Mouse (Mus musculus): ENCODE measurements around the gene Gldc. TPM values are rescaled to one million over a fixed set of nuclear protein-coding genes. Genes with fewer than 3 reads are reported as not detected.
"Not testable (repeated sequence)": the region's sequence is repeated elsewhere in the genome, so short reads cannot be mapped to it uniquely, and the experiment has no call there.

Gene Gldc
- total RNA-seq (2014; fragmentation: Nextera tagmentation) (not detected in 2 replicates), total RNA-seq (2017) (0.11 TPM in 1 of 2 replicates, not detected in the other), polyA plus RNA-seq (2012) (not detected in 2 replicates)

- no peaks in the 10 kb centered on the region for H3K4me1 ChIP-seq (ENCODE audit: insufficient read depth, low read depth, low read length)
- H3K27me3 ChIP-seq (ENCODE audit: insufficient read depth, low read length): peaks cover 10% of the 10 kb centered on the region; the same call in 1 of the 2 replicates
- ATAC-seq (ENCODE audit: extremely low read depth, insufficient number of reproducible peaks, low FRiP score, poor library complexity, severe bottlenecking): no peak
- TF ChIP-seq TAL1 (conservative IDR thresholded peaks at IDR 0.05; ENCODE audit: low read depth, low read length): no peak
- TF ChIP-seq GATA1 (IDR thresholded peaks at IDR 0.05; ENCODE audit: borderline replicate concordance, low read length): no peak
- TF ChIP-seq GATA2 (IDR thresholded peaks at IDR 0.05; ENCODE audit: borderline replicate concordance, low read depth, low read length): no peak
- no peak for TF ChIP-seq CTCF (IDR thresholded peaks at IDR 0.05; ENCODE audit: low read depth, low read length)
- TF ChIP-seq POLR2AphosphoS5 (IDR thresholded peaks at IDR 0.05; ENCODE audit: insufficient replicate concordance, low read depth, low read length): no peak
- DNase-seq (ENCODE audit: low spot score): no peak
- no peaks in the 10 kb centered on the region for H3K9me3 ChIP-seq (replicated peaks)
- H3K4me3 ChIP-seq (ENCODE audit: low read depth, low read length): no peak within 1 kb of the TSS
- H3K36me3 ChIP-seq (replicated peaks): no peaks in the 10 kb centered on the region
Measured at GRCm38 (mm10) chr19:30174919-30175571, at the start of gene Gldc. Gene Gldc (minus strand): TSS chr19:30175429.

- H3K9me3 ChIP-seq (replicated peaks); DNase-seq (ENCODE audit: low spot score); ATAC-seq (ENCODE audit: extremely low read depth, insufficient number of reproducible peaks, low FRiP score, poor library complexity, severe bottlenecking); H3K36me3 ChIP-seq (replicated peaks); H3K4me3 ChIP-seq (ENCODE audit: low read depth, low read length); H3K27me3 ChIP-seq (ENCODE audit: insufficient read depth, low read length); H3K4me1 ChIP-seq (ENCODE audit: insufficient read depth, low read depth, low read length): not testable (repeated sequence)
Measured at GRCm38 (mm10) chr19:30222593-30222992, 47.4 kb upstream of the Gldc start.

DNA sequence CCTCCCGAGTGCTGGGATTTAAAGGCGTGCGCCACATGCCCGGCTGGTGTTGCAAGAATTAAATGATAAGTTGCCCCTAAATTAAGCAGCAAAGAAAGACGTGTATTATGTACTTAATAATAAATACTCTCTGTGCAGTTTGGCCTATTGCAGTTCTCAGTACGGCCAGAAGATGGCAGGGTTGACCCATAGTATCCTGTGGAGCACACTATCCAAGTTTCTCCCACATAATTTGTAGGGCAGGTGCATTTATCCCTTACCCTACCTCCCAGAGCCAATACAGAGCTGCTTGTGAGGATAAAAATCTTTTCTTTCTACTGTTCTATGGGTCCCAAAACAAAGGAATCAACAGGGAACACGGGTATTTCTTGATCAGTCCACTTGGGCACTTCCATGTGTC lies 42.1 kb upstream of the Gldc start:
- ATAC-seq (ENCODE audit: extremely low read depth, insufficient number of reproducible peaks, low FRiP score, poor library complexity, severe bottlenecking): no peak
- Histone ChIP-seq H3K36me3 (replicated peaks) (no peaks in the 10 kb centered on the region), H3K27me3 (ENCODE audit: insufficient read depth, low read length) (no peaks in the 10 kb centered on the region), H3K4me1 (ENCODE audit: insufficient read depth, low read depth, low read length) (peaks cover 2% of the 10 kb centered on the region; the same call in 1 of the 2 replicates), H3K4me3 (ENCODE audit: low read depth, low read length) (no peak overlapping the region), H3K9me3 (replicated peaks) (no peaks in the 10 kb centered on the region)
- no peak for DNase-seq (ENCODE audit: low spot score)
- no peak for TF ChIP-seq GATA2 (IDR thresholded peaks at IDR 0.05; ENCODE audit: borderline replicate concordance, low read depth, low read length)
- no peak for TF ChIP-seq POLR2AphosphoS5 (IDR thresholded peaks at IDR 0.05; ENCODE audit: insufficient replicate concordance, low read depth, low read length)
- no peak for TF ChIP-seq TAL1 (conservative IDR thresholded peaks at IDR 0.05; ENCODE audit: low read depth, low read length)
- TF ChIP-seq CTCF (IDR thresholded peaks at IDR 0.05; ENCODE audit: low read depth, low read length): peak; percentile 87

- Histone ChIP-seq H3K27me3 (ENCODE audit: insufficient read depth, low read length) (no peaks in the 10 kb centered on the region), H3K36me3 (replicated peaks) (no peaks in the 10 kb centered on the region), H3K4me1 (ENCODE audit: insufficient read depth, low read depth, low read length) (no peaks in the 10 kb centered on the region), H3K4me3 (ENCODE audit: low read depth, low read length) (no peak overlapping the region), H3K9me3 (replicated peaks) (no peaks in the 10 kb centered on the region)
- TF ChIP-seq TAL1 (conservative IDR thresholded peaks at IDR 0.05; ENCODE audit: low read depth, low read length) (no peak), POLR2AphosphoS5 (IDR thresholded peaks at IDR 0.05; ENCODE audit: insufficient replicate concordance, low read depth, low read length) (no peak)
- DNase-seq (ENCODE audit: low spot score) (no peak), ATAC-seq (ENCODE audit: extremely low read depth, insufficient number of reproducible peaks, low FRiP score, poor library complexity, severe bottlenecking) (no peak)
Measured at GRCm38 (mm10) chr19:30216186-30216585, 41.0 kb upstream of the Gldc start.

DNA sequence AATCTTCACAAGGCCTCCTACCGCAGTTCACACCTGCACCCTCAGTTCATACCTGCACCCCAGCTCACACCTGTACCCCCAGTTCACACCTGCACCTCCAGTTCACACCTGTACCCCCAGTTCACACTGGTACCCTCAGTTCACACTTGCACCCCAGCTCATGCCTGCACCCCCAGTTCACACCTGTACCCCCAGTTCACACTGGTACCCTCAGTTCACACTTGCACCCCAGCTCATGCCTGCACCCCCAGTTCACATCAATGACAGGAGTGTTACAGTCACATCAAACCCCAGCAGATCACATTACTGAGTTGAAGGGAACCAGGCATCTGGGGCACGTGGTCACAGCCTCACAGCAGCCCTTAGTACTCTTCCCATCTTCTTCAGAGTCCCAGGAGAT lies 40.5 kb upstream of the Gldc start:
- H3K4me1 ChIP-seq (ENCODE audit: insufficient read depth, low read depth, low read length); DNase-seq (ENCODE audit: low spot score); H3K9me3 ChIP-seq (replicated peaks); H3K36me3 ChIP-seq (replicated peaks); H3K27me3 ChIP-seq (ENCODE audit: insufficient read depth, low read length); H3K4me3 ChIP-seq (ENCODE audit: low read depth, low read length); ATAC-seq (ENCODE audit: extremely low read depth, insufficient number of reproducible peaks, low FRiP score, poor library complexity, severe bottlenecking): not testable (repeated sequence)

DNA sequence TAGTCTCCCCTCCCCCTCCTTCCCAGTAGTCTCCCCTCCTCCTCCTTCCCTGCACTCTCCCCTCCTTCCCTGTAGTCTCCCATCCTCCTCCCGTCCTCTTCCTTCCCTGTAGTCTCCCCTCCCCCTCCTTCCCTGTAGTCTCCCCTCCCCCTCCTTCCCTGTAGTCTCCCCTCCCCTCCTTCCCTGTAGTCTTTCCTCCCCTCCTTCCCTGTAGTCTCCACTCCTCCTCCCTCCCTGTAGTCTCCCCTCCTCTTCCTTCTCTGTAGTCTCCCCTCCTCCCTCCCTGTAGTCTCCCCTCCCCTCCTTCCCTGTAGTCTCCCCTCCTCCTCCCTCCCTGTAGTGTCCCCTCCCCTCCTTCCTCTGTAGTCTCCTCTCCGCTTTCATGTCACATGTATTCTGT lies 38.8 kb upstream of the Gldc start:
- H3K9me3 ChIP-seq (replicated peaks): no peaks in the 10 kb centered on the region
- TF ChIP-seq GATA2 (IDR thresholded peaks at IDR 0.05; ENCODE audit: borderline replicate concordance, low read depth, low read length) (no peak), GATA1 (IDR thresholded peaks at IDR 0.05; ENCODE audit: borderline replicate concordance, low read length) (no peak), TAL1 (conservative IDR thresholded peaks at IDR 0.05; ENCODE audit: low read depth, low read length) (no peak), CTCF (IDR thresholded peaks at IDR 0.05; ENCODE audit: low read depth, low read length) (no peak), POLR2AphosphoS5 (IDR thresholded peaks at IDR 0.05; ENCODE audit: insufficient replicate concordance, low read depth, low read length) (no peak)
- no peaks in the 10 kb centered on the region for H3K36me3 ChIP-seq (replicated peaks)
- H3K4me1 ChIP-seq (ENCODE audit: insufficient read depth, low read depth, low read length): no peaks in the 10 kb centered on the region
- no peak overlapping the region for H3K4me3 ChIP-seq (ENCODE audit: low read depth, low read length)
- H3K27me3 ChIP-seq (ENCODE audit: insufficient read depth, low read length): no peaks in the 10 kb centered on the region
- DNase-seq (ENCODE audit: low spot score) (no peak), ATAC-seq (ENCODE audit: extremely low read depth, insufficient number of reproducible peaks, low FRiP score, poor library complexity, severe bottlenecking) (no peak)

DNA sequence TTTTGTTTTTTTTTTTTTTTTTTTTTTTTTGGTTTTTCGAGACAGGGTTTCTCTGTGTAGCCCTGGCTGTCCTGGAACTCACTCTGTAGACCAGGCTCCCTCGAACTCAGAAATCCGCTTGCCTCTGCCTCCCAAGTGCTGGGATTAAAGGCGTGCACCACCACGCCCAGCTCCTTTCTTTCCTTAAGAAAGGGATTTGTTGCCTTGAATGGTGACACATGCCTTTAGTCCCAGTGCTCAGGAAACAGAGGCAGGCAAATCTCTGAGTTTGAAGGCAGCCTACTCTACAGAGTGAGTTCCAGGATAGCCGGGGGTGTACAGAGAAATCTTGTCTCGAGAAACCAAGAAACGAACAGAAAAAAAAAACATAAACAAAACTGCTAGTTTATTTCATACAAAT lies 33.8 kb upstream of the Gldc start:
- not testable (repeated sequence) for DNase-seq (ENCODE audit: low spot score); ATAC-seq (ENCODE audit: extremely low read depth, insufficient number of reproducible peaks, low FRiP score, poor library complexity, severe bottlenecking); H3K27me3 ChIP-seq (ENCODE audit: insufficient read depth, low read length); H3K4me3 ChIP-seq (ENCODE audit: low read depth, low read length); H3K36me3 ChIP-seq (replicated peaks); H3K9me3 ChIP-seq (replicated peaks); H3K4me1 ChIP-seq (ENCODE audit: insufficient read depth, low read depth, low read length)

Measured in G1E (cell line).